Mouse (Mus musculus) thymus, postnatal 36 days (tissue): ENCODE data around the gene Tiam1.

Source experiments
- DNase-seq, 2 experiments: peaks; one replicate each; pipeline ENCODE4 v3.0.0; 2022; ENCODE audit warnings: mixed read lengths in 2 of 2

Tiam1 gene

GRCm38 (mm10) chr16:90143760-90144516 lies at the start of gene Tiam1:
Gene Tiam1 (minus strand): TSS chr16:90143769.
- DNase-seq = peak; percentile 95 to 99

DNA sequence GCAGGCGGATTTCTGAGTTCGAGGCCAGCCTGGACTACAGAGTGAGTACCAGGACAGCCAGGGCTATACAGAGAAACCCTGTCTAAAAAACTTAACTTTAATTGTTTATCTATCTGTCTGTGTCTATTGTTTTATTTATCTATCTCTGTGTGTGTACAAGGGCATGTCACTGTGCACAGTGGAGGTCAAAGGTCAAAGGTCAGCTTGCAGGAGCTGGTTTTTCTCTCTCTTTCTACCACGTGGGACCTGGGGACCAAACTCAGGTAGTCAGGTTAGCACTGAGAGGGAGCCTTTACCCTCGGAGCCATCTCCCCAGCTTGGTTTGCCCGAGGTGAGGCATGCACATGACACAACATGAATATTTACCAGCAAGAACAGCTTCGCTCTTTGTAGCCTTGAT lies 47.7 kb upstream of the Tiam1 start:
- no peak for DNase-seq

GRCm38 (mm10) chr16:90187453-90187852 lies 43.9 kb upstream of the Tiam1 start:
- peak; percentile 13 to 17 for DNase-seq

DNA sequence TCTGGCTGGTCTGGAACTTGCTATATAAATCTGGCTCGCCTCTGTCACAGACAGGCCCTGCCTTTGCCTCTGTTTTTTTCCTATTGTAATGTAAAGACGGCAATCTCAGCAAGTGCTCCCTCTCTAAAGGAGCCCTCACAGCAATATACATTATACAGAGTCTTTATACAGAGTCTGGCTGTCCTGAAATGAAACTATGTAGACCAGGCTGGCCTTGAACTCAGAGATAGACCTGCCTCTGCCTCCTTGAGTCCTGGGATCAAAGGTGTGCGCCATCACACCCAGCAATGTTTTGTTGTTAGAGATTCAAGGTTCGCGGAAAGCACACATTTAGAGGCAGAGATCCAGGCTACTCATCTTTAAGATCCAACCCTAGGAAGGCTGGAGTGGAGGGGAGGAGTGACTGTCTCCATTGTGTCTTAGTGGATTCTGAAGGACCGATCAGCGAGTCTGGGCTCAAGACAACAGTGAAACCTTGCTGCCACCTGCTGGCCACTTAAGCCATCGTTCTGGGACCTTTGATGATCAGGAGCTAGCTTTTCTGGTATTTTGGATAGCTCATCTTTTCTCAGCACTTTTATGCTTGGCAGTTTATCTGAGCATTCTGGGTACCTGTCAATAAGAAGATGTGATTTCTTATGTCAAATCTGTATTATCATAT lies 42.5 kb upstream of the Tiam1 start:
- DNase-seq = peak; percentile 68 to 72

DNA sequence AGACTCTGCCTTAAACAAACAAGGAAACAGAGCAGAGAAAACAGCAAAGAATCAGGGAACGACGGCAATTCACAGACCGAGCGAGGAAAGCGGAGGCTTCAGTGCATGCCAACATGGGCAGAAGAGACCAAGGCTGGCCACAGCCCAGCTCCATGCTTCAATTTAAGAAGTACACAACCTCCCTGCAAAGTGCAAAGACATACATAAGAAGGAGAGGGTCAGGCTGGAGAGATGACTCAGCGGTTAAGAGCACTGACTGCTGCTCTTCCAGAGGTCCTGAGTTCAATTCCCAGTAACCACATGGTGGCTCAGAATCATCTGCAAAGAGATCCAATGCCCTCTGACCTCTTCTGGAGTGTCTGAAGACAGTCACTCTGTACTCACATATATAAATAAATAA lies 40.6 kb upstream of the Tiam1 start:
- DNase-seq = no peak

- no peak for DNase-seq
These were observed 38.1 kb upstream of the Tiam1 start for GRCm38 (mm10) chr16:90181673-90182072.

- no peak for DNase-seq
These were observed 37.4 kb upstream of the Tiam1 start for GRCm38 (mm10) chr16:90180975-90181374.

DNA sequence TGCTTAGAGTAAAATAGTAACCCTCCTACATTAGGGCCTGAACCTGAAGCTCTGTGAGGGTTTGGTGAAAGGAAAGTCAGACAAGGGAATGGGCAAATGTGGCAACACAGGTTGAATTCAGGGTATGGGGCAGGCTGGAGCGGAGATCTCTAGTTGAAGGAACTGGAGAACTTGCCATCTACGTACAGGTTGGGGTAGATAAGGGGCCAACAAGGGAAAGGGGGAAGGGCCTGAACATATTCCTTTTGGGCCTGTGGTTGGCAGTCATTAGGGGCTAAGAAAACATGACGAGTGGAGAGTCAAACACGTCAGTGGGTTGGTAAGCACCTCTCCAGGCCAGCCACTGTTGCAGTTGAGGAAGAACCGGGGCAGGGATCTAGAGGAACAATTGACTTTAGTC lies 36.3 kb upstream of the Tiam1 start:
- no peak for DNase-seq

GRCm38 (mm10) chr16:90178404-90178803 lies 34.8 kb upstream of the Tiam1 start:
- no peak for DNase-seq

DNA sequence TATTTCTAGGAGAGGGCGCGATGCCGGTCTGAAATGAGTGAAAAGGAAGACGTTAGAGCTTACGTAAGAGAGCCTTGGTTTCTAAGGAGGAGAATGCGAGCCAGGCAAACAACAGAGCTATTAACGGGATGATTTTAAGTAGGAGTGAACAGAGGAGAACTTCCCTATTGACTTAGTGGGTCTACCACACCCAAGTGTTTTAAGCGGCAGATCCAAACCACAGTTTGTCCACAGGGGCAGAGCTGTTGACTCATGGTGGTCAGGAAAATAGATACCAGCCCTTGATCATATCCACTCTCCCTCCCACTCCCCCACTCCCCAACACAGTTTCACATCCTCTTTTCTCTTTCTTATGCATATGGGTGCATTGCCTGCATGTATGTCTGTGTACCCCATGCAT lies 33.9 kb upstream of the Tiam1 start:
- DNase-seq = no peak

GRCm38 (mm10) chr16:90176472-90176871 lies 32.9 kb upstream of the Tiam1 start:
- DNase-seq = no peak

GRCm38 (mm10) chr16:90171416-90171815 lies 27.8 kb upstream of the Tiam1 start:
- DNase-seq = no peak

DNA sequence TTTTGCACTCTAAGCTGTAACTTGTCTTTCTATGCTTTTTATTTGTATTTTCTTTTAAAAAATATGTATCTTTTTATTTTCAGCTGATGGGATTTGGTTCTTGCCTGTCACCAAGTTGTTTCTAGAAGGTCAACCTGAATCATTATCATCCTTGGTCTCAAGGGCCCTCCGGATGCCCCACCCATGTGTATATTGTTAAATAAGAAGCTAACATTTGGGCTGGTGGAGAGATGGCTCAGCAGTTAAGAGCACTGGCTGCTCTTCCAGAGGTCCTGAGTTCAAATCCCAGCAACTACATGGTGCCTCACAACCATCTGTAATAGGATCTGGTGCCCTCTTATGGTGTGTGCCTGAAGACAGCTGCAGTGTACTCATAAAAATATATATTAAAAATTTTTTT lies 27.1 kb upstream of the Tiam1 start:
- DNase-seq = no peak

GRCm38 (mm10) chr16:90169863-90170630 lies 26.5 kb upstream of the Tiam1 start:
- no peak for DNase-seq

GRCm38 (mm10) chr16:90167646-90168045 lies 24.1 kb upstream of the Tiam1 start:
- peak; percentile 53 to 69 for DNase-seq

- no peak for DNase-seq
These were observed 21.9 kb upstream of the Tiam1 start for GRCm38 (mm10) chr16:90165435-90165834.

DNA sequence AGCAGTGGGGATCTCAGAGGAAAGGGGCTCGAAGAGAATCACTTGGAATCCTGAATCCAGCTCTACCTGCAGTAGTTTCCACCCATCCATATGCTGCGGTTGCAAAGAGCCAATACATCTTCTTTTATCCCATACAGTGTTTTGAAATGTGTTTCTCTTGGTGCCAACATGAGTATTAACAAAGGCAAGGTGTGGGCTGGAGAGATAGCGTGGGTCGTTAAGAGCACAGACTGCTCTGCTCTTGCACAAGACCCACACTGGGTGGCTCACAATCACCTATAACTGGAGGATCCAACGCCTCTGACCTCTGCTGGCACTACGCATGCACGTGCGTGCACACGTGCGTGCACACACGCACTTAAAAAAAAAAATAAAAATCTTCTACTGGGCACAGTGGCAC lies 21.4 kb upstream of the Tiam1 start:
- DNase-seq = no peak

DNA sequence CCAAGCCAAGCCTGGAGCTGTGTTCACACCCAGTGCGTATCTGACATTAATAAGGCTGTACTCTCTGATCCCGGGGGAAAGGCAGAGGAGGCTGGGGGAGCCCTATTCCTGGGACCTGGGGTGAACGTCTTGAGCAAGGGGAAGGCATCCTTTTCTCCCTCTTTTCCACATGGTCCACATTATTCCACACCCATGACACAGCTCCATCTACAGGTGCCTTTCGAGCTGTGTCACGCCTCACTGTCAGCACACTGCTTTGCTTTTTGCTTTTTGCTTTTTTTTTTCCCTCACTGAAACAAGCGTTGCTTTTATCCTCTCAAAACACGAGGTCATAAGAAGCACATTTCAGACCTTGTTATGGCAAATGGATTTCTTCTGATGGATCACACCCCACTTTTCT lies 11.5 kb upstream of the Tiam1 start:
- no peak for DNase-seq

DNA sequence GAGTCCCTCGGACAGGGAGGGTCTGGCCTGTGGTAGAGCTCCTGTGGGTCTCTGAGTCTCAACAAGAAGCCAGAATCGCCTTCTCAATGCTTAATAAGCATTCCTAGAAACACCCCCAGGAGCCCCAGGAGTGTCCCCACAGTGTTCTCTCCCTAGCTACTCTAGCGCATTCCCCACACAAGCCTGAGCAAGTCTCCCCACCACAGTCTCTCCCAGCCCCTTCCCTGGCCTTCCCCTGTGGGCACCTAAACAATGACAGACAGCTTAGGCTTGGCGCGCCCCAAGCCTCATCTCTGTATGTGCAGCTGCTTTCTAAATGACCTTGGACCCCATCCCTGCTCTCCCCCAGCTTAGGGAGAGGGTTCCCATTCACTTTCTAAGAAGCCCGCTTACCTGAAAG lies 7.3 kb upstream of the Tiam1 start:
- DNase-seq = no peak

GRCm38 (mm10) chr16:90150126-90150525 lies 6.6 kb upstream of the Tiam1 start:
- DNase-seq = no peak

DNA sequence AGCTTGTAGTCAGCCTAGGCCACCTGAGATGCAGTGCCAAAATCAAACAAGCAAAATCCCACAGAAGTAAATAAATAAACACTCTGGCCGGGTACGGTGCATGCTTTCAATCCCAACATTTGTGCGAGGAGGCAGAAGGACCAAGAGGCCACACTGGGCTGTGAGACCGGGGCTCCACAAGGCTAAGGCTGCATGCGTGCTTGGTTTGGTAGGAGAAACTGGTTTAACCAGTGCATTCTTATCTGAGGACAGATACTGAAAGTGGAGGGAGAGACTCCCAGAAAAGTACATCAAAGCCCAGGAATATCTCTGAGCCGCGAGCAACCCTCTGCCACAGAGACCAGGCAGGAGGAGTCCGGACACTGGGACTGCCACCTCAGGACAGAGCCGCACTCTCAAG lies 5.8 kb upstream of the Tiam1 start:
- DNase-seq = no peak

DNA sequence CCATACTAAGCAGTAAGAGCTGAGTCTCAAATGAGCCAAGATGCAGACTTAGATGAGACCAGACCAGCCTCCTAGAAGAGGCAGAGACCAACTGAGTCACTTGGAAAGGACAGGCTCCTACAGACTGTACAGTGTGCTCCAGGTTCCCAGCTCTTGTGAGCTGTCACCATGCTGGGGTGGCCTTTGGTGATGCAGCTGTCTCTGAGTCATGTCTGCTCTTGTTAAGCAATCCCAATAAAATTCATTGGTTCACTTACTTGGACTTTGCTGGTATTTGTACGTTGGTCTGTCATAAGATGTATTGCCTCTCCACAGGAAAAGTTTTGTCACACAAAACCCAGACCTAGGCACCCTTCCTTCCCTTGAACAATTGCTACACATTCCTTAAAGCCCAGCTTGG lies 1.7 kb upstream of the Tiam1 start:
- no peak for DNase-seq

GRCm38 (mm10) chr16:90144541-90144940 lies 972 bp upstream of the Tiam1 start:
- DNase-seq = peak in 1 of 2 experiments; percentile 21

DNA sequence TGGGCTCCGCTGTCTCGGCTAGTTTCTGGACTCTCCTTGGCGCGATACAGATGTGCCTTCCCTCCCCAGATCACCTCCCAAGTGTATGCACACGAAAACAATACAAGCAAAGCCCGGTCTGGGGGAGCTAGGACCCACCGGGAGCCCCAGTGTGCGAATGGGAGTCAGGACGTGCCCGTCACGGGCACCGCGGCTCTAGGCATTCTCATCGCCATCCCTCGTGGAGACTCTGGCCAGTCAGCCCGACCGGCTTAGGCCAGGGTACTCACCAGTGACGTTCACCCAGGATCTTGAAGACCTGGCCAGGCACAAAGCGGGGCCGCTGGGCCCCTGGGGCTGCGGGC lies 181 bp downstream of the Tiam1 start:
- DNase-seq = no peak
